Mouse (Mus musculus) testis, adult 2 months (tissue): Measurements from ENCODE around the gene Nrros.

Source experiments
- CTCF ChIP-seq: fragments of 200-500 bp; IDR thresholded peaks from 2 replicates; pipeline ENCODE4 v1.5.1; 2012; ENCODE audit warnings: low read depth, mild to moderate bottlenecking, inconsistent platforms, low read length, moderate library complexity; ENCODE audit not compliant: control insufficient read depth, insufficient read depth, insufficient replicate concordance
- POLR2A ChIP-seq: fragments of 200-500 bp; IDR thresholded peaks from 2 replicates; pipeline ENCODE4 v1.6.1; 2012; ENCODE audit warnings: low read depth, mild to moderate bottlenecking, inconsistent platforms, low read length, moderate library complexity; ENCODE audit not compliant: control insufficient read depth

- TF ChIP-seq CTCF: peak; percentile 46; the same call in 1 of the 2 replicates
- no peak for TF ChIP-seq POLR2A
Observed at GRCm38 (mm10) chr16:32202681-32203080, 37.3 kb upstream of the Nrros start.
